Mouse (Mus musculus) ES-Bruce4 (cell line): ENCODE measurements at regions not wholly inside any gene's neighbourhood (a gene's known extent, or its start where the extent isn't known, plus 50 kb on each side); places are given as distances from the start of the nearest gene placed in this dataset.

Experiments
- CTCF ChIP-seq: IDR thresholded peaks from one replicate; pipeline ENCODE4 v1.8.1; 2011; ENCODE audit warnings: low read depth, low read length
- EP300 ChIP-seq: IDR thresholded peaks from 2 replicates; pipeline ENCODE4 v1.6.1; 2011; ENCODE audit warnings: low read depth, low read length; ENCODE audit not compliant: insufficient read depth
- POLR2A ChIP-seq: IDR thresholded peaks from one replicate; pipeline ENCODE4 v1.8.1; 2011; ENCODE audit warnings: low read length; ENCODE audit not compliant: insufficient read depth

DNA sequence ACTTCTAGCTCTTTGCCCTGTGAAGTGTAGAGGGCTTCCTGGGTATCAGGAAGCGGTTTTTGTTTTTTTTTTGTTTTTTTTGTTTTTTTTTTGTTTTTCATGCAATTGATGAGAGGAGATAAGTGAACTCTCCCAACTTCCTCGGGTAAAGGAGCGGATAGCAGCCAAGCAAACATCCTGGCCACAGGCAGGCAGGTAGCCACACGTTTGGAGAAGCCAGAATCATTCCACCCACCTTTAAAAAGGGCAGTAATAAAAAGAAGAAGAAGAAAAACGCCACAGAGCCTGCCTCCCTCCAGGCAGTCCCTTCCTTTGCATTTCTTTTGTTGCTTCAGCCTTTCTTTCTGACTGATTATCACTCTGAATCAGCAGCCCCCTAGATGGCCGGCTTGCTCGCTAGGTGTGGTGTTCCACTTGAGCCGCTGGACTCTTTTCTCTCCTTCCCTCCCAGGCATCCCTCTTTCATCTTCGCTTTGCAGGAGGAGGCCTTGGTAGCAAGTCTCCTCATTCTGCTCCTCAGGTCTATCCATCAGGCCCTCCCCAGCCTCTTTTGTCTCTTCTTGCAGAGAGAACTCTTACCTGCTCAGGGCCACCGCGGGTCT lies 323.9 kb upstream of the Gm765 start:
- TF ChIP-seq POLR2A (no peak), EP300 (no peak), CTCF (no peak)
